ENCODE assay signal across 22 mouse cellular contexts in the genomic region with DNA sequence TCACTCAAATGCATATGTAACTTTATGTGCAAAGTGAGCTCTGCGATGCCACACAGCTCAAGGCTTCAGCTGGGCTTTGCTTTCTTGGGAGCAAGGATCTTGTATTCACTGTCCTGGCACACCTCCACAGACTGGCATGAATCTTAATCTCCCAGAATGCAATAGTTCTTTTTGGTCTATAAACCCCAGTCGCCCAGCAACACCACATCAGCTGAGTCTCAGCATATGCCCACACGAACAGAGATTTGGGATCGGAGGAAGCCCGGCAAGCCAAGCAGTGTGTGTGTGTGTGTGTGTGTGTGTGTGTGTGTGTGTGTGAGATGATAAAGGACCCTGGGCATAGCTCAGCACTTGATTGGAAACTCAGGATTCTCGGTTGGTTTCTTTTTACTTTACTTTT.
DNase-seq lines count a peak whose midpoint lies in the region; ATAC-seq and TF ChIP-seq lines count a peak whose summit lies in the region.
"Had no signal": no experiment of that assay in that cellular context is flagged by ENCODE, and none has a peak within 500 bp of the region (broad histone marks: within the 10 kb centered on the region; RNA-seq: fewer than 3 reads in every experiment).

No protein-coding gene starts in this region.

- H3K4me2 ChIP-seq in hindbrain, postnatal 0 days (ENCODE audit: low read depth, low read length): no peak overlapping the region
- H3K4me2 ChIP-seq in hindbrain, embryonic 12.5 days (replicated peaks): no peak overlapping the region
- H3K4me2 ChIP-seq: heart, embryonic 15.5 days; hindbrain, embryonic 13.5 days; limb, embryonic 12.5 days; liver, embryonic 13.5 days; neural tube, embryonic 12.5 days had no signal

- TF ChIP-seq CTCF in hindbrain, postnatal 0 days (IDR thresholded peaks at IDR 0.05; ENCODE audit: low read depth): no peak

- H3K4me1 ChIP-seq in hindbrain, postnatal 0 days (ENCODE audit: insufficient read depth, low read length): 0 out of 2 replicates have a peak, but pooled peaks cover 3% of the 10 kb centered on the region
- no peaks in the 10 kb centered on the region for H3K4me1 ChIP-seq in hindbrain, embryonic 12.5 days
- H3K4me1 ChIP-seq: heart, embryonic 15.5 days; limb, embryonic 12.5 days; liver, embryonic 13.5 days; megakaryocyte, embryonic 14.5 days; neural tube, embryonic 12.5 days had no signal

- H3K9me3 ChIP-seq in hindbrain, postnatal 0 days (ENCODE audit: low read length): no peaks in the 10 kb centered on the region
- H3K9me3 ChIP-seq in hindbrain, embryonic 12.5 days (replicated peaks): no peaks in the 10 kb centered on the region
- H3K9me3 ChIP-seq: heart, embryonic 15.5 days; hindbrain, embryonic 13.5 days; limb, embryonic 12.5 days; liver, embryonic 13.5 days; neural tube, embryonic 12.5 days had no signal

- H3K4me3 ChIP-seq in hindbrain, postnatal 0 days (ENCODE audit: low read length): no peak overlapping the region
- H3K4me3 ChIP-seq in hindbrain, embryonic 12.5 days: no peak overlapping the region
- H3K4me3 ChIP-seq: erythroblast, embryonic 14.5 days; heart, adult 2 months; heart, embryonic 15.5 days; hindbrain, embryonic 13.5 days; limb, embryonic 12.5 days; liver, embryonic 13.5 days; megakaryocyte, embryonic 14.5 days; neural tube, embryonic 12.5 days had no signal

- H3K27me3 ChIP-seq in hindbrain, postnatal 0 days (ENCODE audit: insufficient read depth, low read length): no peaks in the 10 kb centered on the region
- H3K27me3 ChIP-seq in hindbrain, embryonic 12.5 days: no peaks in the 10 kb centered on the region
- H3K27me3 ChIP-seq: heart, embryonic 15.5 days; hindbrain, embryonic 13.5 days; limb, embryonic 12.5 days; liver, embryonic 13.5 days; megakaryocyte, embryonic 14.5 days; neural tube, embryonic 12.5 days had no signal

- DNase-seq in cerebellum, postnatal 10 days: peak; percentile 72 to 76
- peak; percentile 75 for DNase-seq in hindbrain, postnatal 0 days (ENCODE audit: low spot score)
- DNase-seq in frontal cortex, postnatal 10 days (ENCODE audit: low spot score in 2 of 2): peak; percentile 21 to 48
- DNase-seq in right cerebral cortex, adult 2 months (ENCODE audit: low spot score in 2 of 2): peak; percentile 34 to 44
- DNase-seq in lung, postnatal 14 days: no peak
- DNase-seq in adrenal gland, postnatal 4 days (ENCODE audit: low spot score in 2 of 2): no peak
- DNase-seq: cerebellum, adult 11-12 months; heart, adult 2 months; kidney, adult 11 months; liver, embryonic 13.5 days; thymus, adult 18-20 months had no signal

- no peak overlapping the region for H3K9ac ChIP-seq in hindbrain, postnatal 0 days (replicated peaks; ENCODE audit: low read length)
- H3K9ac ChIP-seq in hindbrain, embryonic 12.5 days: no peak overlapping the region
- H3K9ac ChIP-seq: heart, embryonic 15.5 days; hindbrain, embryonic 13.5 days; limb, embryonic 12.5 days; liver, embryonic 13.5 days; neural tube, embryonic 12.5 days had no signal

- no peak overlapping the region for H3K27ac ChIP-seq in hindbrain, postnatal 0 days
- no peak overlapping the region for H3K27ac ChIP-seq in hindbrain, embryonic 12.5 days
- H3K27ac ChIP-seq: heart, adult 2 months; heart, embryonic 15.5 days; hindbrain, embryonic 13.5 days; kidney, postnatal 0 days; limb, embryonic 12.5 days; liver, embryonic 13.5 days; neural tube, embryonic 12.5 days had no signal

- ATAC-seq in cerebellum, adult (ENCODE audit: insufficient number of reproducible peaks, low FRiP score, low TSS enrichment): no peak
- peak; percentile 56 for ATAC-seq in hindbrain, postnatal 0 days
- no peak for ATAC-seq in hindbrain, embryonic 12.5 days (ENCODE audit: low FRiP score)
- ATAC-seq: CD4-positive, CD25-positive, alpha-beta regulatory T cell, adult 4 months had no signal

- H3K36me3 ChIP-seq in hindbrain, postnatal 0 days (ENCODE audit: insufficient read depth, low read length): no peaks in the 10 kb centered on the region
- no peaks in the 10 kb centered on the region for H3K36me3 ChIP-seq in hindbrain, embryonic 12.5 days
- H3K36me3 ChIP-seq: G1E; heart, embryonic 15.5 days; hindbrain, embryonic 13.5 days; limb, embryonic 12.5 days; liver, embryonic 13.5 days; neural tube, embryonic 12.5 days had no signal

- 51% methylated on average over 6 of the region's 6 CpGs for WGBS in hindbrain, postnatal 0 days
- WGBS in hindbrain, embryonic 12.5 days: 80% methylated on average over 6 of the region's 6 CpGs

Comparison
In these comparisons a context has a peak if more than half of its experiments do, and no peak if none do; other contexts are left out.
1. DNase-seq: peak in cerebellum, postnatal 10 days (2 of 2), hindbrain, postnatal 0 days (single experiment), frontal cortex, postnatal 10 days (2 of 2) and right cerebral cortex, adult 2 months (2 of 2); none in lung, postnatal 14 days (single experiment) and adrenal gland, postnatal 4 days (0 of 2).